Mouse (Mus musculus) ovary, postnatal 36 days (tissue): Measurements from ENCODE around the gene Srebf2.

Experiments
- DNase-seq: peaks from one replicate; pipeline ENCODE4 v3.0.0; 2022; ENCODE audit warnings: low spot score, mixed read lengths

The Srebf2 gene

DNA sequence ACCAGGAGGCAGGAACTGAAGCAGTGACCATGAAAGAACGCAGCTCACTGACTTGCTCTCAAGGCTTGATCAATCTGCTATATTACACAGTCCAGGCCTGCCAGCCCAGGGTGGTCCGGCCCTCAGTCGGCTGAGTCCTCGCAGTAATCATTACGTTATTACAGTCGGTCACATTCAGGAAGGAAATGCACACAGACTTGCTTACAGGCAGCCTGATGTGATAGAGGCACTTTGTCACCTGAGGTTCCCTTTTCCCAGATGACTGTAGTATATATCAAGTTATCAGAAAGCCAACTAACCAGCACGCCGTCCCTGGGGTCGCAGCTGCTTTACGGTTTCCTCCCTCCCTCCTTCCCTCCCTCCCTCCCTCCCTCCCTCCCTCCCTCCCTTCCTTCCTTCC lies 9.9 kb downstream of the Srebf2 start:
- DNase-seq: no peak

DNA sequence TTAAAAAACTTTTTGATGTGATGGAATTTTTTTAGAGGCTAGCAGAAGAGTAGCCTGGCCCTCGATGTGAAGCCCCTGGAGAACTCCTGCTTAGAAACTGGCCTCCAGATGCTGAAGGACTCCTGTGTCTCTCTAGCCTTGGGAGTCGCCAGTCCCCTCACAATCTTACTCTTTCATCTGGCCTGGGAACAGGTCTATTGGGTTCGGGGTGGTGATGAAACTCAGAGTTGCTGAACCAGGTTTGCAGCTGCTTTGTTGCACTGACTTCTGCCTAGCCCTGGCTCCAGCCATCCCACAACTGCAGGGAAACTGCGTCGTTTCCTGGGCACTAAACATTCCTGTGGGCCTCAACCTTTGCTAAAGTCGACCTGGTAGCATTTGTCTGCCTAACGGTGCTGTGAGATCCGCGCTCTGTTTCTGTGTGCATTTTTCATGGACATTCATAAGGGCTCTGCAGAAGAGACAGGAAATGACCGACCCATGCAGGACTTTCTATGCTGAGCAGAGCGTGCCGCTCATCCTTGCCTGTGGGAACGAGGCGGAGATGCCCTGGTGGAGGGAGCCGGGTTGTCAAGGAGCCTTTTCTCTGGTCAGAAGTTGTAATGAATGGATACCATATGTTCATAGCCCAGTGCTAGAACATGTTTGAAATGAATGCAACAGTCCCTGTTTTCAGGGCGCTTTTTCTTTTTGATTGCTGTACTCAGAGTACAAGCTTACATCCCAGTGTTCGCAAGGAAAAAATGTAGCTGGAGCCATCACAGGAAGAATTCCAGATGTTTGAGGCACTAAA lies 11.5 kb downstream of the Srebf2 start:
- DNase-seq: no peak

DNA sequence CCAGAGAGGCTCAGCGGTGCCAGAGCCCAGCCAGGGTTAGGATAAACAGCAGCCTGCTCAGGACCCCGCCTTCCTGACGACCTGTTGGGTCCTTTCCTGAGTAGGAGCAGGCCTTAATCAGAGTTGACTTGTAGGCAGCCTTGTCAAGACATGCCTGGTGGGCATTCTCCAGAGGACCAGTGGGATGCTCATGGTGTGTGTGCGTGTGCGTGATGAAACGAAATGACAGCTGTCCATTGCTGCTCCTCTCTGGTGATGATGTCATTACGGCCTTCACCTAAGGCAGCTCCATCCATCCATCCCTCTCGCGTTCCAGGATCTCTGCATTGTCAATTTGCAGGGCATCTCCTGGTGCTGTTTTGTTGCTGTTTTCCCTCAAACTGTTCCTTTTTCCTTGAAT lies 12.5 kb downstream of the Srebf2 start:
- DNase-seq: no peak

DNA sequence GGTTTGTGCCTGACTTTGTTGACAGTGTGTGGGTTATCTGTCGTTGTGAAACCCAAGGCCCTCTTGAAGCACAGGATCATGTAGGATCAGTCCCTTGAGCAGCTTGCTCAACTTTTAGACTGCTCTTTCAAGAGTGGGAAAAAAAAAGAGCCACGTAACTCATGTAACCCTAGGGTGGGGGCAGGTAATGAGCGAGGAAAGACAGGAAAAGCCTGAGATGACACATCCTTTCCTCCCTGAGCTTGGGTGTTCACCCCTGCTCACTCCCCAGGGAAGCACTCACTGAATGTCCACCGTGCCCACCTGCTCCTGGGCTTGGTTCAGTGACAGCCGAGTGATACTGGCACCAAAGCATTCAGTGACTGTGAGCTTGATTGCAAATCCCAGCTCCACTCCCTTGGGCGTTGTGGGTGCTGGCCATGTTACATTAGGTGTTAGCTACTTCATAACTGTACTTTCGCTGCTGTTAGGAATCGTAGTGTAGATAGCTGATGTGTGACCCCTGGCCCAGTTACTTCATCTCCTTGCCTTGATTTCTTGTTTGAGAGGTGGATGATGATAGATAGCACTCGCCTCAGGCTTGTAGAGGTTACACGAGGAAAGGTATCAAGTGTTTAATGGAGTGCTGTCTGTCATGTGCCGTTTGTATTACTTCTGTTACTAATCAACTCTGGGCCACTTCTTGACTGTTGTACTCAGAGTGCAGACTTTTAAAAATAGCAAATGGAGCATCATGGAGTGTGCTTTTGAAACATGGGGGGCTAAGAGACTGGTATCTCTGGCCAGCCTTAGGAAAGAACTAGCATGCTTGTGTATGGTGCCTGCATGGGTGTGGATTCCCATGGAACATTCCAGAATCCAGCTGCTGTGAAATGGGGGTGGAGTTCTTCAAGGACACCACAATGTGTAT lies 14.0 kb downstream of the Srebf2 start:
- no peak for DNase-seq

DNA sequence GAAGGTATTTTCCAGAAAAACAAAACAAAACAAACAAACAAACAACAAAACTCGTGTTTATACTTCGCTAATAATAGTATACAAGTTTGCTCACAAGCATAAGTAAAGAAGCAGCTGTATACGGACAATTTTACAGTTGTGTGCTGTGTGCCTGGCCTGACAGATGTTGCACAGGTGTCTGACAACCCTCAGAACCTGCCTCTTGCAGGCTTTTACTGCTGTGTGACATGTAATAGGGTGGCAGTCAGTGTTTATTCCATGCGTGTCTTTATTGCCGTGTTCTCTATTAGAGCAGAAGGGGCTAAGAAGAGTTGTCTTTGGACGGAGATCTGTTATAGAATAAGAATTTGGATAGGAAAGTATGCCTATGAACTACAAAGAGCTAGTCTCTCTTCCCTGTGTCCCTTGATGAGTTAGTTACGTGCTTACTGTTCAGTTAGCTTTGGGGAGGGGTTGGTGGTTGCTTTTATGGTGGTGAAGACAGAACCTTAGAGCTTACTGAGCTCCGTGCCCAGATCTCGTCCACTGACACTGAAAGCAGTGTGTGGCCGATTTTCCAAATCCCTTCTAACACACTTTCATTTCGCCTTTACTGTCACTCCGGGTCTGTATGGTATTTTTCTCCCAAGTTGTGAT lies 15.1 kb downstream of the Srebf2 start:
- no peak for DNase-seq

DNA sequence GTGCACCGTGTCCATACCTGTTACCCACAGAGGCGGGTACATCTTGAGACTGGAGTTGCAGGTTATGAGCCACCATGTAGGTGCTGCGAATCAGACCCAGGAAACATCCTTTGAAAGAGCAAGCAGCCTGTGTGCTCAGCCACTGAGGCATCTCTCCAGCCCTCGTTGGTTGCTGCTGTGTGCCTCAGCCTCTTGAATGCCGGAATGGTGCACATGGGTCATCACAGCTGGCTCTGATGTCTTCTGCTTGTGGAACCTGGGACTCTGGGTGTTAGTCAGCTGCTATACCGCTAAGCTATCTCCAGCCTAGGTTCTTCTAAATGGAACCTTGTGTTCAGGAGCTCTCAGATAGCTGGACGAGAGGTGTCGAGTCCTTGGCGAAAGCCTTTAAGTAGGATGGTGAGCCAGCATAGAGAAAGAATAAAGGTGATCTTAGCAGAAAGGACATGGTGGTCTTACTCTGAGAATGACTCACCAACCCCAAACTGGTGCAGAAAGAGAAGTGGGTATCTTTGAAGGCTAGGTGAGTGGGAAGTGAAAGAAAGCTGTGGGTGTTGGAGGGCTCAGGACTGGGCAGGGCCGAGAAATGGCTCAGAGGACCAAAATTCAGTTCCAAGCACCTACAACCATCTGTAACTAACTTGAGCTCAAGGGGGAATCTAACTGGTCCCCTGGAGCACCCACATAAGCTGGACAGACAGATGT lies 16.5 kb downstream of the Srebf2 start:
- DNase-seq: no peak

DNA sequence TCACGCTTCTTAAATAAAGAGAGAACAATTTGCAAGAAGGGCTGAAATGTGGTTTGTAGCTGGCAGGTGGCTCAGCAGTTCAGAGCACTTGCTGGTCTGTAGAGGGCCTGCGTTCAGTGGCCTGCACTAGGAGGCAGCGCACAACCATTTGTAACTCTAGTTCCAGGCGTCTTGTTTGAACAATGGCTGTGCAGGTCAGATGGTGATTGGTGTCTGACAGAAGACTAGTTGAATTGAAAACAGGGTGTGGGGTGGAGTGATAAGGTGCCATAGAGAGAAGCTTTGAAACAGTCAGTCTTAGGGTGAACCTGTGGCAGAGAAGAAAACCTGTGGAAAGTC lies 17.0 kb downstream of the Srebf2 start:
- no peak for DNase-seq

DNA sequence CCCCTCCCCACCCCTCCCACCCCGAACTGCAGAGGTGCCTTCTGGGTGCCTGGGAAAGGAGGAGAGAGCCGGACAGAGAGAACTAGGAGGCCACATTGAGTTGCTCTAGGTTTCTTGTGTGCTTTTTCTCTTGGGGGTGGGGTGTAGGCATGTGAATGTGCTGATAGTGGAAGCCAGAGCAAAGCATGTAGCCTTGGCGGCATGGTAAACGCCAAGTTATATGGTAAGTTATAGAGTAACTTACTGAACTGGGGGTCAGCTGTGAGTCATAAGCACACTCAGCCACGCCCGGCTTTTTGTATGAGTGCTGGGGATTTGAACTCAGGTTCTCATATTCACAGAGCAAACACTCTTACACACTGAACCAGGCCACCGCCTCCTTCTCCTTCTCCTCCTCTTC lies 17.5 kb downstream of the Srebf2 start:
- no peak for DNase-seq

DNA sequence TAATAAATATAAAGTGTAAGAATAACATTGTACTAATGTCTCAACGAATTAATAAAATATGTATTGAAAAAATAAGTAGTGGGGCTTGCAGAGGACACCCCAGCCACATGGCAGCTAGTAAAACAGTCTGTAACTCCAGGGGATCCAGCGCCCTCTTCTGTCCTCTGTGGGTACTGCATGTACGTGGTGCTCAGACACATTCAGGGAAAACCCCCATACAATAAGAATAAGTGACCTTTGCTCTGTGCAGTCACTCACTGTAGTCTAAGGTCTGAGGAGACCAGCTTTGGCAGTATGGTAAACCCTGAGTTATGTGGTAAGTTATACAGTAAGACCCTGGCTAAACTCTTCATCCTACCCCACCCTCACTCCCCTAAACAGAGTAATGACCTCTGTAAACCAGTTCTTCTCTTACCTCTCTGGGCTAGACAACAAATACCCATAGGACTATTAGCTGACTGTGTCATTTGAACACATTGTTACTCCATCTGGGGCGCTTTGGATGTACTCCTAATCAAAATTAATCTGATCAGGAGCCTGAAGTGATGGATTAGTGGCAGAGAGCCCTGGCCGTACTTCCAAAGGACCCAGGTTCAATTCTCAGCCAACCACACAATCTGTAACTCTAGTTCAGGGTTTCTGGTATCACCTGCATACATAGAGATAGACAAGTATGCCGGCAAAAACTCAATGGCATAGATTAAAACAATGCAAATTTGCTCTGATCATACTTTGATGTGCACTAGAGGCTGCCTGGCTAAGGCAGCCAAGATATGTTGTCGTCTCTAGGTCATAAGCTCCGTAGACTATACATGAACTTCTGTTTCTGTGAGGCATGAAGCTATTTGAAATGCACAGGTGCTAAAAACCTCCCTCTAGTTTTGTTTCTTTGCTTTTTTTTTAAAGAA lies 18.6 kb downstream of the Srebf2 start:
- peak; percentile 68 for DNase-seq

DNA sequence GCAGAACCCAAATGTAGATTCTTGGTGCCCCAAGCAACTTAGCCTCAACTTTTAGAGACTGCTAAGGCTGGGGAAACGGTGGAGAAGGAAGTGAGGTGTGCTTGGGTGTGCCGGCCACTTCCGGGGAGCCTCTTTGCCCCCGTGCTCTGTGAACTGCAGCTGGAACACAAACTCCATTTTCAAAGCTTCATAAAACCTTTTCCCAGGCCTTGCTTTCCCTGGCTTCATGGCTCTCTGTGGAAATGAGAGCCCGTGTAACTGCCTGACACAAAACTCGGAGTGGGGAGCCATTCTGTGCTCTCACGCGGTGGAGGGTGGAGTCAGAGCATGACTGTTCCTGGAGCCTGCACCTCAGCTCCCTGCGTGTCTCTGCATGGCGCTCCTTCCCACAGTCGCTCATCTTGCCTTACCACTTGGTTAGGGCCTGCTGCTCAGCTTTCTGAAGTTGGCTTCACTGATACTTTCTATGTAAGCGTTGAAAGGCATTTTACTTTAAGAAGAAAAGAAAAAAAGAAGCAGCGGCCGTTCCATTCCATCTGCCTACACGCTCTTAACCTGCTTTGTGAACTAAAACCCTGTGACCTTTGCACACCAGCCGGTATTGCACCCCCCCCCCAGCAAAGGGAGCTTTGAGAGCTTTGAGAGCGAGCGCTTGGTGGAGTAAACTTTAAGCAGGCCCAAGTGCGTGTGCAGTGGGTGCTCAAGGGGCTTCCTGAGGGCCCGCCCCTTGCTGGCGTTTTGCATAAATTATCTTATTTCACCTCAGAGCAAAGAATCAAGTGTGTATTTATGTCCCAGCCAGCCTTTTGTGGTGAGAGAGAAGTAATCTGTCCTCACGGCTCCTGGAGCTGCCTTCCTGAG lies 19.5 kb downstream of the Srebf2 start:
- DNase-seq: no peak

DNA sequence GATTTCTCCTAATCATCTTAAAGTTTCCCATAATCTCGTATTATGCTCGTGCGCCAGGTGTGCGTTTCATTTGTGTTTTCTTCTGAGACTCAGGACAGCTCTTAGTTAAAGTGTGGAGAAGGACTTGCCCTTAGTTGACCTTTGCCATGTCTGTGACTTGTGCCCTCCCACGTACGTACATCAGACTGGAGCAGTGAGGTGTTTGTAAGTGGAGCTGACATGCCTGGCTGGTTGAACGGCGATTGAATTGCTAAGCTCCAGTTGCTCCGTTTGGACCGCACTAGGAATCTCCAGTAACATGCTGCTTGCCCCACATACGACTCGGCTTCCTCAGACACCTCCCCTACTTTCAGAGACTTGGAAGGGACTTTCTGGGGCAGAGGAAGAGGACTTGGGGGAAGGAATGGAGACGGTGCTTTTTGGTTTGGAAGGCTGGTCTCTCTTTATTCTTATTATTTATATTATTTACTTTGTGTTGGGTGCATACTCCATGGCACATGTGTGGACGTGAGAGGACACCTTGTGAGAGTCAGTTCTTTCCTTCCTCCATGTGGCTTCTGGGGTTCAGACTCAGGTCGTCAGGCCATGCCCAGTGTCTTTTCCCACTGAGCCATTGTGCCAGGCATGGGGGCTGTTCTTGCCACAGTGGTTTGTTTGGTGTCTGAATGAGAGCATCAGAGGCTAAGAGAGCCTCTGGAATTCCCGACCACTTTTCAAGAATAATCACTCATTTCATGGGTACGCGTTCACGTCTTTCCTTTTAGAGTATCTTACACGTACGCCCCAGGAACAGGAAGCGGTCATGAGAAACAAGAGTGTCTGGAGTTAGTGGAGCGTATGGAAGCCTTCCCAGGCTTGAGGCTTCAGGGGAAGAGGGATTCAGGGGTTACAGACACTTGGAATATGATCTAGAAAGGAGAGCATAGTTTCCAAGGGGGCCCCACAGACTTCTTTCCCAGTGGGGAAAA lies 20.5 kb downstream of the Srebf2 start:
- DNase-seq: no peak

DNA sequence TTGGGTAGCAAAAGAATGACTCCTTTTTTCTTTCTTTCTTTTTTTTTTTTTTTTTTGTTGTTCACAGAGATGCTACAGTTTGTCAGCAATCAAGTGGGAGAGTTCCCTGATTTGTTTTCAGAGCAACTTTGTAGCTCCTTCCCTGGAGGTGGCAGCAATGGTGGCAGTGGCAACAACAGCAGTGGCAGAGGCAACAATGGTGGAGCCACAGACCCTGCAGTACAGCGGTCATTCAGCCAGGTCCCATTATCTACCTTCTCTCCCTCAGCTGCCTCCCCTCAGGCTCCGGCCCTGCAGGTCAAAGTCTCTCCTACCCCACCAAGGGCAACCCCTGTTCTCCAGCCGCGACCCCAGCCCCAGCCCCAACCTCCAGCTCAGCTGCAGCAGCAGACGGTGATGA lies 22.7 kb downstream of the Srebf2 start:
- no peak for DNase-seq

DNA sequence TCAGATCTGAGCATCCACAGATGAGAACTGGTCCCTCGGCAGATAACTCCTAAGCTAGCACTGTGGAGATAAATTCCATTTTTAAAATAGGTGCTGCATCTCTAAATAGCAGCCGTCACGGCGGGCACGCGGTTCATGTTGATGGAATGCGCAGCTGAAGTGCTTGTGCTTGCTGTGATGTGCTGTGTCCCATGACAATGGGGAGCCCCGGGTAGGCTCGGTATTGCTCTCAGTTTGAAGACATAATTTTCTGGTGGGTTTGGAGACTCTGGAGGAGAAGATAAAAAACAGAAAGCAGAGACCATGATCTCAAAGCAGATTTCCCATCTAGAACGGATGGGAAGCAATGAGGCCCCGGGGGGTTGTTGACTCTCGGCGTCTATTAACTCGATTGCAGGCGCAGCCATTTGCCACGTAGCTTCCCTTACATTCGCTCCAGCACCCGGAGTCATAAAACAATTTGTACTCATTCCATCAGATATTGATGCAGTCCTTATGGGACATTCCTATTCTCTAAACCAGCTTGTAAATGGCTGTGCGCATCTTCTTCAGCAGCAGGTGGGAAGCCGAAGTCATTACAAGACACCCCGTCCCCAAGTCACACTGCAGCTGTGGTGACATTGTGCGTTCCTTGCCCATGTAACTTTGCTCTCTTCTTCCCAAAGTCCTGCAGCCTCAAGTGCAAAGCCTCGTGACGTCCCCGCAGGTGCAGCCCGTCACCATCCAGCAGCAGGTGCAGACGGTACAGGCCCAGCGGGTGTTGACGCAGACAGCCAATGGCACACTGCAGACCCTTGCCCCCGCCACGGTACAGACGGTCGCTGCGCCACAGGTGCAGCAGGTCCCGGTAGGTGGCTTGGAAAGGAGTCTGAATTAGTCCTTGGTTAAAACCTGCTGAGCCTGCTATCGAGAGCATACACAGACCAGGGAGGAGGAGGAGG lies 23.7 kb downstream of the Srebf2 start:
- DNase-seq: no peak

DNA sequence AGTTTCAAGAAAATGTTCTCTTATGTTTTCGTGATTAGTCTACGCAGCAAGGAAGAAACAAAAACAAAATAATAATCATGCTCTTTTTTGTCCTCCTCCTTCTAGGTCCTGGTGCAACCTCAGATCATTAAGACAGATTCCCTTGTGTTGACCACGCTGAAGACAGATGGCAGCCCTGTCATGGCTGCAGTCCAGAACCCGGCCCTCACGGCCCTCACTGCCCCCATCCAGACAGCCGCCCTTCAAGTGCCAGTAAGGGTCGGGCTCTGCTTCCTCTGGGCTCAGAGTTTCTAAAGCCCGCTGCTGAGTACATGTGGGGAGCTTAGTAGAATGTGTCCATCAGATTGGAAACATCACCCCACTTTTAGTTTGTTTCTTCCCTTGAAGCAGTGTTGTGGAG lies 25.7 kb downstream of the Srebf2 start:
- no peak for DNase-seq

DNA sequence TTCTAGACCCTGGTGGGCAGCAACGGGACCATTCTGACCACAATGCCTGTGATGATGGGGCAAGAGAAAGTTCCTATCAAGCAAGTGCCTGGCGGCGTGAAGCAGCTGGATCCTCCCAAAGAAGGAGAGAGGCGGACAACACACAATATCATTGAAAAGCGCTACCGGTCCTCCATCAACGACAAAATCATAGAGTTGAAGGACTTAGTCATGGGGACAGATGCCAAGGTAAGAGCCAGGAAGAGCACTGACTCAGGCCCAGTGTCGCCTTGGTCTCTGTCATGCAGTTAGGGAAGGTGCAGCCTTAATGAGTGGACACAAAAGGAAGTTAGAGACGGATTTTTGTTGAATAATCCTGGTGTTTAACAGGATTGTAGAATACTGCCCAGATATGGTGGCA lies 28.1 kb downstream of the Srebf2 start:
- DNase-seq: no peak

DNA sequence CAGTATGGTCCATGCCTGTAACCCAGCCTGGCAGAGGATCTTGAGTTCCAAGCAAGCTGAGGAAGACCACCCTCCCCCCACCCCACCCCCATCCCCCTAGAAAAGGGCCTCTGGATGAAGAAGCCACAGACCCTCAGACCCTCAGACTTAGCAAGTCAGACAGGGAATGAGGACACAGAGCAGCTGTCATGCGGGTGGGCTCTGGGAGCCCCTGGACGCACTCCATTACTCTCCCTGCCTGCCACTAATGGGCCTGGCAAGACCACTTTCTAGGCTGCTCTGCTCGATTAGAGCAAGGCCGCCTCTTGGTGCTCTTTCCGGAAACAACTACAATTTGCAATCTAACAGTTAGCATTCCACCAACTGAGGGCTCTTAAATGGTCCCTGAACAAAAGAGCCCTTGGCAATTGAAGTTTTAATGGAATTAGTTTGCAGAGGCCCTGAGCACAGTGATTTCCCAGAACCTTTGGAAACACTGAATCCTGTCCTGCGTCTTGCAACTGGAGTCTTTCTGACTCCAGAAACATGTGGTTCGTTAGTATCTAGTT lies 30.8 kb downstream of the Srebf2 start:
- no peak for DNase-seq

DNA sequence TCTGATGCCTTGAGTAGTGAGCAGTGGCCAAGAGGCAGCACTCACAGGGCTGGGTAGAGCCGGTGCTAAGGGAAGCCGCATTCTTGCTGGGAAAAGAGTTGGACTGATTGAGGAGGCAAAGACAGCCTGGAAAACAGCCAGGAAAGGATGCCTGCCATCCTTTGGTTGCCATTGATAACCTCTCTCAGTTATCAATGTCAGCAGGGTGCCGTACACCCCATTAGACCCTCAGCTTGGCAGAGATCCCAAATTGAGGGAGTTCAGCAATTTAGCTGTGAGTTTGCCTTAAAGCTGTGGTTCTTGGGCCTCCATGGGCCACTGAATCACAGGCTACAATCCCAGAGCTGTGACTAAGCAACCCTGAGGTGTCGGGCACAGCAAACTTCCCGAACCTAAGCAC lies 34.1 kb downstream of the Srebf2 start:
- no peak for DNase-seq

DNA sequence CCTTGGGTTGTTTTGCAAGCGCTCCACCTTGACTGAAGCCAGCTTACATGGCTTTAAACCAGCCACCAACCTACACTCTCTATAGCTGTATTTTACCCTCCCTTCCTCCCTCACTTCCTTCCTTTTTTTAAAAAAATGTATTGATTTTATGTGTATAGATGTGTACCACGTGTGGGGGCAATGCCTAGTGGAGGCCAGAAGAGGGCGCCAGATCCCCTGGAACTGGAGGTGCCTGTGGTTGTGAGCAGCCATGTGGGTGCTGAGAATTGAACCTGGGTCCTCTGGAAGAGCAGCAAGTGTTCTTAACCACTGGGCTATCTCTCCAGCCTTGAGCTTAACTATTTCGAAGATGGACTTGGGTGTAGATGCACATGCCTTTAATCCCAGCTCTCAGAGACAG lies 35.3 kb downstream of the Srebf2 start:
- DNase-seq: no peak
